ENCODE assay signal across 24 mouse cellular contexts in genomic region chr3:130615625-130616024, GRCm38 (mm10). TPM values are rescaled to one million over a fixed set of nuclear protein-coding genes. Genes with fewer than 3 reads are reported as not detected.
DNase-seq lines count a peak whose midpoint lies in the region; ATAC-seq and TF ChIP-seq lines count a peak whose summit lies in the region.
"Had no signal": no experiment of that assay in that cellular context is flagged by ENCODE, and none has a peak within 500 bp of the region (broad histone marks: within the 10 kb centered on the region; RNA-seq: fewer than 3 reads in every experiment).

No protein-coding gene starts in this region.

- no peak overlapping the region for H3K9ac ChIP-seq in embryonic facial prominence, embryonic 14.5 days (ENCODE audit: low read depth, low read length)
- no peak overlapping the region for H3K9ac ChIP-seq in hindbrain, embryonic 16.5 days (ENCODE audit: low read depth, low read length)
- no peak overlapping the region for H3K9ac ChIP-seq in hindbrain, embryonic 12.5 days
- H3K9ac ChIP-seq in embryonic facial prominence, embryonic 15.5 days: no peak overlapping the region
- no peak overlapping the region for H3K9ac ChIP-seq in lung, postnatal 0 days (replicated peaks; ENCODE audit: low read depth)
- H3K9ac ChIP-seq: embryonic facial prominence, embryonic 13.5 days; forebrain, embryonic 12.5 days had no signal

- no peaks in the 10 kb centered on the region for H3K36me3 ChIP-seq in embryonic facial prominence, embryonic 14.5 days (ENCODE audit: control insufficient read depth, insufficient read depth, low read length)
- no peaks in the 10 kb centered on the region for H3K36me3 ChIP-seq in embryonic facial prominence, embryonic 10.5 days (replicated peaks)
- H3K36me3 ChIP-seq in hindbrain, embryonic 16.5 days (ENCODE audit: control insufficient read depth, insufficient read depth, low read length): no peaks in the 10 kb centered on the region
- no peaks in the 10 kb centered on the region for H3K36me3 ChIP-seq in hindbrain, embryonic 12.5 days
- no peaks in the 10 kb centered on the region for H3K36me3 ChIP-seq in embryonic facial prominence, embryonic 15.5 days
- no peaks in the 10 kb centered on the region for H3K36me3 ChIP-seq in lung, postnatal 0 days (ENCODE audit: insufficient read depth, low read length)
- H3K36me3 ChIP-seq: embryonic facial prominence, embryonic 13.5 days; forebrain, embryonic 10.5 days; forebrain, embryonic 12.5 days had no signal

- H3K9me3 ChIP-seq in embryonic facial prominence, embryonic 14.5 days (ENCODE audit: control insufficient read depth, low read length): no peaks in the 10 kb centered on the region
- H3K9me3 ChIP-seq in embryonic facial prominence, embryonic 10.5 days: no peaks in the 10 kb centered on the region
- H3K9me3 ChIP-seq in hindbrain, embryonic 16.5 days (ENCODE audit: control insufficient read depth, low read length): no peaks in the 10 kb centered on the region
- no peaks in the 10 kb centered on the region for H3K9me3 ChIP-seq in hindbrain, embryonic 12.5 days (replicated peaks)
- no peaks in the 10 kb centered on the region for H3K9me3 ChIP-seq in embryonic facial prominence, embryonic 15.5 days (replicated peaks)
- no peaks in the 10 kb centered on the region for H3K9me3 ChIP-seq in lung, postnatal 0 days (ENCODE audit: low read length)
- H3K9me3 ChIP-seq: embryonic facial prominence, embryonic 13.5 days; forebrain, embryonic 10.5 days; forebrain, embryonic 12.5 days had no signal

- no peak for TF ChIP-seq EP300 in lung, postnatal 0 days (IDR thresholded peaks at IDR 0.05)

- no peak overlapping the region for H3K27ac ChIP-seq in embryonic facial prominence, embryonic 14.5 days (replicated peaks; ENCODE audit: low read depth, low read length)
- no peak overlapping the region for H3K27ac ChIP-seq in embryonic facial prominence, embryonic 10.5 days (replicated peaks)
- no peak overlapping the region for H3K27ac ChIP-seq in hindbrain, embryonic 16.5 days (ENCODE audit: low read depth, low read length)
- H3K27ac ChIP-seq in hindbrain, embryonic 12.5 days: no peak overlapping the region
- H3K27ac ChIP-seq in embryonic facial prominence, embryonic 15.5 days (replicated peaks): no peak overlapping the region
- no peak overlapping the region for H3K27ac ChIP-seq in lung, postnatal 0 days (ENCODE audit: low read length)
- H3K27ac ChIP-seq: embryonic facial prominence, embryonic 13.5 days; forebrain, embryonic 10.5 days; forebrain, embryonic 12.5 days had no signal

- no peaks in the 10 kb centered on the region for H3K27me3 ChIP-seq in embryonic facial prominence, embryonic 14.5 days (replicated peaks; ENCODE audit: control insufficient read depth, insufficient read depth, low read length)
- peaks cover 17% of the 10 kb centered on the region for H3K27me3 ChIP-seq in embryonic facial prominence, embryonic 10.5 days (replicated peaks; ENCODE audit: low read depth, poor library complexity, severe bottlenecking)
- no peaks in the 10 kb centered on the region for H3K27me3 ChIP-seq in hindbrain, embryonic 16.5 days (replicated peaks; ENCODE audit: control insufficient read depth, insufficient read depth, low read length)
- no peaks in the 10 kb centered on the region for H3K27me3 ChIP-seq in hindbrain, embryonic 12.5 days
- peaks cover 2% of the 10 kb centered on the region; the same call in 1 of the 2 replicates for H3K27me3 ChIP-seq in embryonic facial prominence, embryonic 15.5 days
- no peaks in the 10 kb centered on the region for H3K27me3 ChIP-seq in lung, postnatal 0 days (replicated peaks; ENCODE audit: insufficient read depth, low read length)
- H3K27me3 ChIP-seq: forebrain, embryonic 12.5 days; Patski had no signal

- no peak for DNase-seq in embryonic facial prominence, embryonic 14.5 days (ENCODE audit: low spot score)
- no peak for DNase-seq in embryonic facial prominence, embryonic 10.5 days (ENCODE audit: low spot score)
- DNase-seq in lung, postnatal 0 days (ENCODE audit: low spot score): no peak
- DNase-seq: adrenal gland, adult 8-10 months; adrenal gland, postnatal 14 days; adrenal gland, postnatal 36 days; B cell, adult 2 months; cerebellum, adult 11-12 months; cerebellum, adult 2 months; cerebellum, adult 9-10 months; cerebellum, postnatal 25 days had no signal

- ATAC-seq in embryonic facial prominence, embryonic 14.5 days (ENCODE audit: low read depth): peak; percentile 12; the same call in 1 of the 2 replicates
- ATAC-seq in hindbrain, embryonic 16.5 days: 0 out of 2 replicates have a peak, but pooled peaks have one; percentile 17
- no peak for ATAC-seq in hindbrain, embryonic 12.5 days (ENCODE audit: low FRiP score)
- 0 out of 2 replicates have a peak, but pooled peaks have one; percentile 54 for ATAC-seq in embryonic facial prominence, embryonic 15.5 days (ENCODE audit: insufficient number of reproducible peaks, low FRiP score, low TSS enrichment, low read depth)
- ATAC-seq in lung, postnatal 0 days: no peak
- ATAC-seq: activated CD4-positive, CD25-positive, alpha-beta regulatory T cell, adult 4 months; CD4-positive, CD25-positive, alpha-beta regulatory T cell, adult 4 months; forebrain, embryonic 14.5 days; forebrain, embryonic 16.5 days; Patski had no signal

- TF ChIP-seq CTCF in lung, postnatal 0 days (IDR thresholded peaks at IDR 0.05): no peak

- H3K4me2 ChIP-seq in embryonic facial prominence, embryonic 14.5 days (ENCODE audit: low read depth, low read length): no peak overlapping the region
- H3K4me2 ChIP-seq in hindbrain, embryonic 16.5 days (ENCODE audit: low read length): no peak overlapping the region
- no peak overlapping the region for H3K4me2 ChIP-seq in hindbrain, embryonic 12.5 days (replicated peaks)
- H3K4me2 ChIP-seq in embryonic facial prominence, embryonic 15.5 days (replicated peaks): no peak overlapping the region
- H3K4me2 ChIP-seq in lung, postnatal 0 days (replicated peaks; ENCODE audit: low read depth, low read length): no peak overlapping the region
- H3K4me2 ChIP-seq: embryonic facial prominence, embryonic 13.5 days; forebrain, embryonic 12.5 days had no signal

- WGBS in embryonic facial prominence, embryonic 14.5 days: 55% methylated on average over 8 of the region's 8 CpGs
- 59% methylated on average over 8 of the region's 8 CpGs for WGBS in embryonic facial prominence, embryonic 10.5 days
- WGBS in hindbrain, embryonic 16.5 days: 56% methylated on average over 8 of the region's 8 CpGs
- WGBS in hindbrain, embryonic 12.5 days: 67% methylated on average over 8 of the region's 8 CpGs
- WGBS in embryonic facial prominence, embryonic 15.5 days: 50% methylated on average over 8 of the region's 8 CpGs
- whole genome bisulfite sequencing in lung, postnatal 0 days: 55% methylated on average over 8 of the region's 8 CpGs

- H3K4me3 ChIP-seq in embryonic facial prominence, embryonic 14.5 days (ENCODE audit: low read depth, low read length): no peak overlapping the region
- no peak overlapping the region for H3K4me3 ChIP-seq in embryonic facial prominence, embryonic 10.5 days
- H3K4me3 ChIP-seq in hindbrain, embryonic 16.5 days (ENCODE audit: low read length): no peak overlapping the region
- H3K4me3 ChIP-seq in hindbrain, embryonic 12.5 days: no peak overlapping the region
- H3K4me3 ChIP-seq in embryonic facial prominence, embryonic 15.5 days (replicated peaks): no peak overlapping the region
- no peak overlapping the region for H3K4me3 ChIP-seq in lung, postnatal 0 days (ENCODE audit: low read depth, low read length)
- H3K4me3 ChIP-seq: embryonic facial prominence, embryonic 13.5 days; erythroblast, embryonic 14.5 days; forebrain, embryonic 10.5 days; forebrain, embryonic 12.5 days had no signal

- H3K4me1 ChIP-seq in embryonic facial prominence, embryonic 14.5 days (ENCODE audit: control insufficient read depth, insufficient read depth, low read length): peaks cover 7% of the 10 kb centered on the region; the same call in 1 of the 2 replicates
- peaks cover 12% of the 10 kb centered on the region for H3K4me1 ChIP-seq in embryonic facial prominence, embryonic 10.5 days
- H3K4me1 ChIP-seq in hindbrain, embryonic 16.5 days (ENCODE audit: control insufficient read depth, insufficient read depth, low read depth, low read length): peaks cover 5% of the 10 kb centered on the region; the same call in 1 of the 2 replicates
- H3K4me1 ChIP-seq in hindbrain, embryonic 12.5 days: peaks cover 4% of the 10 kb centered on the region
- peaks cover 9% of the 10 kb centered on the region for H3K4me1 ChIP-seq in embryonic facial prominence, embryonic 15.5 days
- no peaks in the 10 kb centered on the region for H3K4me1 ChIP-seq in lung, postnatal 0 days (ENCODE audit: insufficient read depth, low read depth, low read length)

RNA-seq across cellular contexts. Expression of gene Etnppl, which starts 1.6 kb away (rescaled TPM):
- 0.16 and 0.22 TPM in 2 replicates for polyA plus RNA-seq in embryonic facial prominence, embryonic 14.5 days (2014; fragmentation: Nextera tagmentation; extraction: Ambion mirVana)
- 0.15 TPM in 1 of 2 replicates, not detected in the other for polyA plus RNA-seq in embryonic facial prominence, embryonic 10.5 days (2016; fragmentation: Nextera tagmentation; extraction: Ambion mirVana)
- 0.10 TPM in 1 of 2 replicates, not detected in the other for polyA plus RNA-seq in hindbrain, embryonic 16.5 days (2015; fragmentation: Nextera tagmentation; extraction: Ambion mirVana)
- not detected in 2 replicates for polyA plus RNA-seq in hindbrain, embryonic 12.5 days (2016; fragmentation: Nextera tagmentation; extraction: Ambion mirVana)
- 0.09 and 0.24 TPM in 2 replicates for polyA plus RNA-seq in embryonic facial prominence, embryonic 15.5 days (2015; fragmentation: Nextera tagmentation; extraction: Ambion mirVana)
- not detected in 2 replicates for polyA plus RNA-seq in lung, postnatal 0 days (2015; fragmentation: Nextera tagmentation; extraction: Ambion mirVana)
- polyA plus RNA-seq: CD4-positive, CD25-positive, alpha-beta regulatory T cell, adult 4 months; embryonic facial prominence, embryonic 11.5 days; embryonic facial prominence, embryonic 13.5 days; erythroblast, embryonic 14.5 days; forebrain, embryonic 10.5 days; forebrain, embryonic 12.5 days; forebrain, embryonic 14.5 days had no signal

Comparison
In these comparisons a context has a peak if more than half of its experiments do, and no peak if none do; other contexts are left out.
1. ATAC-seq: peak in embryonic facial prominence, embryonic 14.5 days (single experiment), hindbrain, embryonic 16.5 days (single experiment) and embryonic facial prominence, embryonic 15.5 days (single experiment); none in hindbrain, embryonic 12.5 days (single experiment) and lung, postnatal 0 days (single experiment).